Mouse (Mus musculus) forebrain, embryonic 12.5 days (tissue): Measurements from ENCODE around the gene Camk2n1. TPM values are rescaled to one million over a fixed set of nuclear protein-coding genes. Genes with fewer than 3 reads are reported as not detected.
A peak's percentile ranks its signal among the peaks of the same experiment; 100 is the strongest.

ENCODE experiments used
- ATAC-seq: fragments of 200-750 bp; cut with Nextera tagmentation; 2 replicates; pipeline ENCODE4 v1.8.0; 2017; ENCODE audit warnings: moderate TSS enrichment; ENCODE audit not compliant: low FRiP score
- H3K27ac ChIP-seq: fragments of 300-500 bp; sonication (generic); 2 replicates; pipeline ENCODE4 v1.5.1; 2016; ENCODE audit warnings: mild to moderate bottlenecking
- H3K27me3 ChIP-seq: fragments of 300-500 bp; sonication (generic); 2 replicates; pipeline ENCODE4 v1.6.1; 2016; ENCODE audit warnings: mild to moderate bottlenecking
- H3K36me3 ChIP-seq: fragments of 300-500 bp; sonication (generic); replicated peaks from 2 replicates; pipeline ENCODE4 v1.6.1; 2016; ENCODE audit warnings: mild to moderate bottlenecking
- H3K4me1 ChIP-seq: fragments of 300-500 bp; sonication (generic); 2 replicates; pipeline ENCODE4 v1.6.1; 2016
- H3K4me2 ChIP-seq: fragments of 300-500 bp; sonication (generic); 2 replicates; pipeline ENCODE4 v1.6.1; 2016; ENCODE audit warnings: mild to moderate bottlenecking, moderate library complexity
- H3K4me3 ChIP-seq: fragments of 300-500 bp; sonication (generic); replicated peaks from 2 replicates; pipeline ENCODE4 v1.5.1; 2016; ENCODE audit warnings: mild to moderate bottlenecking
- H3K9ac ChIP-seq: fragments of 300-500 bp; sonication (generic); 2 replicates; pipeline ENCODE4 v1.6.1; 2016; ENCODE audit warnings: mild to moderate bottlenecking
- H3K9me3 ChIP-seq: fragments of 300-500 bp; sonication (generic); 2 replicates; pipeline ENCODE4 v1.6.1; 2016
- WGBS: fragments of 180-500 bp; shearing (Covaris S2); methylation state at CpG from one replicate; pipeline ENCODE4 v1.1.7; 2016; 5-methylcytosine and 5-hydroxymethylcytosine counted together
- polyA plus RNA-seq: library from polyadenylated mRNA; unstranded; fragments of >200 nt; fragmentation: Nextera tagmentation; extraction: Ambion mirVana; gene quantifications from 2 replicates; pipeline ENCODE4 v1.2.1, GENCODE M21; 2016

Camk2n1 gene
- polyA plus RNA-seq, 1 experiment from 2014 or later, result 5.4 TPM

DNA sequence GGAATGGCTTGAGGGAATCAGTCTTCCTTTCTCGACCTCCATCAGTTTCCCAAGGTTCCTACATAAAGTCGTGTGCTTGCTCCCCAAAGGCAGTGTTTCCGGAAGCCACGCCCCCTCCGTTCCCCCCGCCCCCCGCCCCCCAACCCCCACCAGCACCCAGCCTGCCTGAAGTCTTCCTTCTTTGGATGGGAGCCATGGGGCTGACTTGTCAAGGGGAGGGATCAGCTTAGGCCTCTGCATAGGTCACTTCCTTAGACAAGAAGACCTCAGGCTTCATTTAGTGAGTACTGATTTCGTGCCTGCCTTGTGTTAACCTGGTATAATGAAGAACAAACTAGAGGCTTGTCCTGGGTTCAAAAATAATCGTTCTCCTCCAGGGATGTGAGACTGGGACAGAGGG lies 6.8 kb downstream of the Camk2n1 start:
- peaks cover 73% of the 10 kb centered on the region for H3K4me1 ChIP-seq
- no peak overlapping the region for H3K4me3 ChIP-seq
- H3K36me3 ChIP-seq, result no peaks in the 10 kb centered on the region
- H3K9me3 ChIP-seq, result no peaks in the 10 kb centered on the region
- 29% methylated on average over 9 of the region's 9 CpGs for WGBS
- H3K27ac ChIP-seq, result no peak overlapping the region
- peaks cover 66% of the 10 kb centered on the region for H3K27me3 ChIP-seq
- no peak overlapping the region for H3K9ac ChIP-seq
- no peak overlapping the region for H3K4me2 ChIP-seq
- ATAC-seq, result no peak

DNA sequence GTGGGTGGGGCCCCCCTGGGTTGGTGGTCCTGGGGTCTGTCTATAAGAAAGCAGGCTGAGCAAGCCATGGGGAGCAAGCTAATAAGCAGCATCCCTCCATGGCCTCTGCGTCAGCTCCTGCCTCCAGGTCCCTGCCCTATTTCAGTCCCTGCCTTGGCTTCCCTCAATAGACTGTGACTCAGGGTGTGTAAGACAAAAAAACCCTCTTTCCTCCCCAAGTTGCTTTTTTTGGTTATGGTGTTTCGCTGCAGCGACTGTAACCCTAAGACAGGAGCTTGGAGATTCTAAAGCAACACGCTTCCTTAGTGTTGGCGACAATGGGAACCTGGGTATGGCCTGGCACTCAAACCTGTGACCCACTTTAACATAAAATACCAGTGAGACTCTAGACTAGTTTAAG lies 7.4 kb downstream of the Camk2n1 start:
- 90% methylated on average over 5 of the region's 5 CpGs for WGBS
- Histone ChIP-seq H3K27me3 (peaks cover 66% of the 10 kb centered on the region), H3K27ac (no peak overlapping the region), H3K4me1 (peaks cover 67% of the 10 kb centered on the region), H3K9me3 (no peaks in the 10 kb centered on the region), H3K4me2 (no peak overlapping the region), H3K4me3 (no peak overlapping the region), H3K36me3 (no peaks in the 10 kb centered on the region), H3K9ac (no peak overlapping the region)
- ATAC-seq, result no peak

DNA sequence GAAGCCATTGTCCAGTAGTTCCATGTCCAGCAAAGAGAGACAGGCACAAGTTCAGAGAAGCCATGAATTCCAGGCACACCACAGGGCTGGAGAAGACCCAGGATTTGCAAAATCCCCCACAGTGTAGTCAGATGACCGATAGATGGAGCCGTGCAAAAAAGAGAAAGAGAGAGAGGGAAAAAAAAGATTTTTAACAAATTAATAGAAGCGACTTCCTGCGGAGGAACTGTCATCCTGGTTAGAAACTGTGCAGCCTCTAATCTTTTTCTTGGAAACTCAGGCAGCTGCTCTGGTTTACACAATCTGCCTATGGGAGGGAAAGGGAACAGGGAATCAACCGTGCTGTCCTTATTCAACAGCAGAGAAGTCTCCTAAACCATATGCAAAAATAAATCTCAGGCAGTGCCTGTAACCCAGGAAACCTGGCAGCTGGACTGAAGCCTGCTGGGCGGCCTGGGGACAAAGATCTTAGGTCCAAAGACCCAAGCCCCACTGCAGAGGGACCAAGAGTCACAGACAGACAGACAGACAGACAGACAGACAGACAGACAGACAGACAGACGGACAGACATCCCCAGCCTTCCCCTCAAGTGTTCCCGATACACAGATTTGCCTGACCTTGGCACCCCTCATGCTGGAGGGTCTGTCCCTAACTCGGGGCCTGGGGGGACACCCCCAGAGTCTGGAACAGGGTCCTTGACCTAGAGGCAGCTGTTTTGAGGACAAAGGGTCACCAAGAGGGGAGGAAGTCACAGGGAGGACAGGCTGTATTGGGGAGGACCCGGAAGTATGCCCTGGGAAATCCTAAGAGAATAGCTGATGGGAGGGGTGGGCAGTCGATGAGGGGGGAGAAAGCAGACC lies 9.1 kb downstream of the Camk2n1 start:
- H3K36me3 ChIP-seq, result no peaks in the 10 kb centered on the region
- peaks cover 60% of the 10 kb centered on the region for H3K4me1 ChIP-seq
- H3K27me3 ChIP-seq, result peaks cover 63% of the 10 kb centered on the region
- H3K4me2 ChIP-seq, result peak overlapping the region; percentile 46
- WGBS, result 6% methylated on average over 11 of the region's 11 CpGs
- H3K9ac ChIP-seq, result no peak overlapping the region
- no peak overlapping the region for H3K4me3 ChIP-seq
- H3K27ac ChIP-seq, result peak overlapping the region; percentile 84
- H3K9me3 ChIP-seq, result no peaks in the 10 kb centered on the region
- ATAC-seq, result peak; percentile 28; the same call in 1 of the 2 replicates

DNA sequence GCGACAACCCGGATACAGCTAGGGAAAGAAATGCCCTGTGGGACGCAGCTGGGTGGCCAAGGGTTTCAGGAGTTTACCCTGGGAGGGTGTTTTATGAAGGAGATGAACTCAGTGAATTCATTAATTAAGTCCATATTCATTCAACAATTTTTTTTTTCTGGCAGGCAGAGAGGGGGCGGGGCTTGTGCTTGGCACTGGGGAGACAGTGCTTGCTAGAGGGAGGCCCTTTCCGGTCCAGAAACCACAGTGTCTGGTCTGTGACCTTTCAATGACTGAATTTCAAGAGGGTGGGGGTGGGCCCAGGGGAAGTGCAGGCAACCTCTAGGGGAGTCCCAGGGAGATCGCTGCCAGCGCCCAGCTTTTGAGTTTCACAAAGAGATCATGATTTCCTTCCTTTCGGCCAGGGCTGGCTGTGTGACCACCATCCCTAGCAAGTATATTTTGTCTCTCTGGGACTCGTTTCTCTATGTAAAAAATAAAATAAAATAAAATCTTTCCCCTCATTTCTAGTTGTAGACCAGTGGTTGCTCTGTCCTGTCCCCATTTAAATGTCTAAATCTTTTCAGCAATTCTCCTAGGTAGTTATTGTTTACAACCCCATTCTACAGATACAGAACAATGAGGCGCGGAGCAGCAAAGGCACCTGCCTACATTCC lies 9.8 kb downstream of the Camk2n1 start:
- Histone ChIP-seq H3K36me3 (no peaks in the 10 kb centered on the region), H3K27me3 (peaks cover 64% of the 10 kb centered on the region), H3K27ac (peak overlapping the region; percentile 84), H3K4me3 (no peak overlapping the region), H3K4me1 (peaks cover 56% of the 10 kb centered on the region), H3K9ac (no peak overlapping the region), H3K9me3 (no peaks in the 10 kb centered on the region), H3K4me2 (peak overlapping the region; percentile 46)
- no peak for ATAC-seq
- WGBS, result 7% methylated on average over 11 of the region's 11 CpGs

DNA sequence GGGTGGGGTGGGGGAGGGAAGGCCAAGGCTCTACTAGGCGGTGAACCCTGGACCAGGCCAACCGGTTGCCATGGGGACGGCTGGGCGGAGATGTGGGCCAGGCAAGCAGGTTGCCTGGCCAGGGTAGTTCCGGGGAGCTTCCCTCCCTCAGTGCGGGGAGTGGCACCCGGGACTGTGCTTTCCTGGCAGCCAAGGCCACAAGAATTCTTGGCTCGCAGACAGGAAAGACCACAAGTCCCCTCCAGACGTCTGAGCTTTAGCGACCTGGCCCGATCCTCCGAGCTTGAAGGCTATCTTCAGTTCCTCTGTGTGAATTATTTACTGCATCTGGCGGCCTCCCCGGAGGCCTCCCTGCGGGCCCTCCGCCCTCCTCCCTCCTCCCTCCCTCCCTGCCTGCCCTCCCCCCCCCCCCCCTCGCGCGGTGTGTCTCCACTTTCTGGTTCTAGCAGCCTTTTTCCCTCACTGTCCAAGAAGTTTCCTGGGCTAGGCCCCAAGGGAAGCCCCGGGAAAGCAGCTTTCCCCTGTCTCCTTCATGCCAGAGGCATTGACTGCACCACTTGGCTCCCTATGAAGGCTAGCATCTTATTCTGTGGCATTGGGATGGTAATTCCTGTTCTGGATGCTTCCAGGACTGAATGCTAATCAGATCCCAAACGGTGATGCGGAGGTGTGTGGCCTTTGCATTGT lies 10.7 kb downstream of the Camk2n1 start:
- peak; percentile 72; the same call in 1 of the 2 replicates for ATAC-seq
- H3K4me3 ChIP-seq, result peak overlapping the region; percentile 19
- H3K36me3 ChIP-seq, result no peaks in the 10 kb centered on the region
- peak overlapping the region; percentile 26 for H3K27ac ChIP-seq
- H3K27me3 ChIP-seq, result peaks cover 59% of the 10 kb centered on the region
- H3K9ac ChIP-seq, result peak overlapping the region; percentile 30; the same call in 1 of the 2 replicates
- H3K9me3 ChIP-seq, result no peaks in the 10 kb centered on the region
- peaks cover 52% of the 10 kb centered on the region for H3K4me1 ChIP-seq
- H3K4me2 ChIP-seq, result peak overlapping the region; percentile 46
- under 1% methylated on average over 22 of the region's 22 CpGs for WGBS

DNA sequence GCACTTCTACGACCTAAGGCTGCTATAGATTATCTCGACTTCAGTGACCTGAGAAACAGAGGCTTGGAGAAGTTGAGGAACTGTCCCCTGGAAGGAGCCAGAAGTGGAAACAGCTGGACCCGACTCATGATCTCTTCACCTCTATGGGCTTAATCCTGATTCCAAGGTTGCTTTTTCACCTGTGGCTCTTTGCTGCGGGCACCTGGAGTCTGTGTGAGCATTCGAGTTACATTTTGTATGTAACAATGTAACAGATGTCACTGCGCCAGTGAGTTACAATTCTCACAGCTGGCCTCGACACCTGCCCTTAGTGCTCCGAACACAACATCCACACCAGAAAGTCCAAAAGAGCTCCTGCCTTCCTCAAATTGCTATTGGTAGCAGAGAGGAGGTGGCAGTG lies 11.3 kb downstream of the Camk2n1 start:
- Histone ChIP-seq H3K4me1 (peaks cover 46% of the 10 kb centered on the region), H3K9ac (no peak overlapping the region), H3K27ac (0 out of 2 replicates have a peak overlapping the region, but pooled peaks have one; percentile 26)

DNA sequence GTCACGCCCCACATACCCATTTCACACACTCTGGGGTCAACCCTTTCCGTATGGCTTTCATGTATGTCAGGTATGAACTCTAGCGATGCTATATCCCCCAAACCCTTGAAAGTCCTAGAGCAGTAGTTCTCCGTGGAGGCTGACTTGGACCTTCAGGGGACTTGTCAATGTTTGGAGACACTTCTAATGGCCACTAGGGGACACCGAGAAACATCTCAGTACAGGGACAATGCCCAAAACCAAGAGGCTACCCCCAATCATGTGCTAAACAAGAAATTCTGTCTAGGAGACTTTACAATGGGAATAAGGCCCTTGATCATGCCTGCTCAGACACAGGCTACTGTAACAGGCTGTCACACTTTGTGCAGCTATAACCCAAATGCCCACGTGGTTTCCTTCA lies 12.6 kb downstream of the Camk2n1 start:
- no peaks in the 10 kb centered on the region for H3K9me3 ChIP-seq
- H3K9ac ChIP-seq, result no peak overlapping the region
- WGBS, result 72% methylated on average over 6 of the region's 6 CpGs
- H3K4me2 ChIP-seq, result no peak overlapping the region
- no peak overlapping the region for H3K4me3 ChIP-seq
- no peaks in the 10 kb centered on the region for H3K36me3 ChIP-seq
- peaks cover 42% of the 10 kb centered on the region for H3K4me1 ChIP-seq
- ATAC-seq, result no peak
- H3K27ac ChIP-seq, result no peak overlapping the region
- peaks cover 48% of the 10 kb centered on the region for H3K27me3 ChIP-seq

More for the DNA sequence above, 11.3 kb downstream of the Camk2n1 start:
- Histone ChIP-seq H3K4me2 (no peak overlapping the region), H3K27me3 (peaks cover 53% of the 10 kb centered on the region), H3K4me3 (no peak overlapping the region), H3K36me3 (no peaks in the 10 kb centered on the region), H3K9me3 (no peaks in the 10 kb centered on the region)
- WGBS, result 38% methylated on average over 8 of the region's 8 CpGs
- ATAC-seq, result no peak

DNA sequence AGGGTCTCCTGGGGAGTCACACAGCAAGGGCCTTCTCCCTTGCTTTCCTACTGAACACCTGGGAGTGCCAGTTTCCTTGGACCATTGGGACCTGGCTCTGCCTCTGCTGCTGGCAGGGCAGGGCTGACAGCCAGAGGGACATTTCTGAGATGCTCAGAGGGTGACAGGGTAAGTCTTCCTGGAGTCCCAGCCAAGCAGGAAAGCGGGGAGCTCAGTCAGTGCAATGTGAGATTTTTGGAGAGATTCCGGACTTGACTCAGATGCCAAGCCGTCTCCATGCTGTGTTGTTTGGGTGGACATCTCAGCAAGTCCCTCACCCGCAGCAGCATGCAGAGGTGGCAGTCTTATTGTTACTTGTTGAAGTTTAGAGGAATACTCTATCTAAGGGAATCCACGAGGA lies 13.3 kb downstream of the Camk2n1 start:
- H3K27me3 ChIP-seq, result peaks cover 40% of the 10 kb centered on the region
- no peak for ATAC-seq

DNA sequence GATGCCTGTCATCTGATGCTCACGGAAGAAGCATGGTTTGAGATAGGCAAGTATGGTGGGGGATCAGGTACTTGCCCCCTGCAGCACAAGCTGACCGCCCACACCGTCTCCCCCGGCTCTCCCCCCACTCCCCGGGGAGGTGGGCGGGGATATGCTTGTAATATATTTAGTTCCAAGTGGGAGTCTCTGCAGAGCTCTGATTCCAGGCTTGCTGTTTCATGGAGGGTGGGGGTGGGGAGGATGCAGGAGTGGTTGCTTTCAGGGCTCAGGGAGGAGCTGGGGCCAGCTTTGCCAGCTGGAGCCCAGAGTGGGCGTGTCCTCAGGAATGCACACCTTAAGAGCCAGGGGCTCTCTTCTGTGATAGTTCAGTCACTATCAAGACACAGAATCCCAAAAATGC lies 15.0 kb downstream of the Camk2n1 start:
- H3K27me3 ChIP-seq, result peaks cover 34% of the 10 kb centered on the region
- H3K9ac ChIP-seq, result no peak overlapping the region
- ATAC-seq, result no peak
- no peaks in the 10 kb centered on the region for H3K36me3 ChIP-seq
- H3K9me3 ChIP-seq, result no peaks in the 10 kb centered on the region
- H3K4me3 ChIP-seq, result no peak overlapping the region
- no peak overlapping the region for H3K4me2 ChIP-seq
- WGBS, result 29% methylated on average over 7 of the region's 7 CpGs
- H3K27ac ChIP-seq, result no peak overlapping the region
- H3K4me1 ChIP-seq, result peaks cover 21% of the 10 kb centered on the region

More for the DNA sequence above, 13.3 kb downstream of the Camk2n1 start:
- H3K4me1 ChIP-seq, result peaks cover 37% of the 10 kb centered on the region
- no peak overlapping the region for H3K4me3 ChIP-seq
- H3K9ac ChIP-seq, result no peak overlapping the region
- H3K9me3 ChIP-seq, result no peaks in the 10 kb centered on the region
- no peak overlapping the region for H3K4me2 ChIP-seq
- no peak overlapping the region for H3K27ac ChIP-seq
- no peaks in the 10 kb centered on the region for H3K36me3 ChIP-seq
- WGBS, result 80% methylated on average over 5 of the region's 5 CpGs

DNA sequence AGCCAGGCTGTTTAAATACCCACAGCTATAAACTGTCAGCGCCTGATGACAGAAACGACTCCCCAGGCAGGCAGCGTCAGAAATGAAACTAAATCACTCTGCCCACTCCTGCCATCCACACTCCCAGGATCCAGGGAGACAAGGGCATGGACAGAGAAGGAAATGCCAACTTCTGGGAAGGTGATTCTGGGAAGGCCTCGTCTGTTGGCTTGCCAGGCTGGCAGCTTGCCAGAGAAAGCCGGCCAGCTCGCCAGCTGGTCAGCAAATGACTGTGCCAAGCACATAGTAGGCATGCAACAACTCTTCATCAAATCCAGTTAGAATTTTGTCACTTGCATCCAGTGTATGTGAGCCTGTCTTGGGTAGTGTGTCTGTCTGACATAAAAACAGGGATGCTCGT lies 17.1 kb downstream of the Camk2n1 start:
- ATAC-seq, result no peak
- Histone ChIP-seq H3K9me3 (no peaks in the 10 kb centered on the region), H3K36me3 (no peaks in the 10 kb centered on the region), H3K4me3 (no peak overlapping the region), H3K4me1 (peaks cover 7% of the 10 kb centered on the region), H3K27ac (no peak overlapping the region), H3K4me2 (no peak overlapping the region), H3K9ac (no peak overlapping the region), H3K27me3 (peaks cover 28% of the 10 kb centered on the region)
- WGBS, result 76% methylated on average over 7 of the region's 7 CpGs

DNA sequence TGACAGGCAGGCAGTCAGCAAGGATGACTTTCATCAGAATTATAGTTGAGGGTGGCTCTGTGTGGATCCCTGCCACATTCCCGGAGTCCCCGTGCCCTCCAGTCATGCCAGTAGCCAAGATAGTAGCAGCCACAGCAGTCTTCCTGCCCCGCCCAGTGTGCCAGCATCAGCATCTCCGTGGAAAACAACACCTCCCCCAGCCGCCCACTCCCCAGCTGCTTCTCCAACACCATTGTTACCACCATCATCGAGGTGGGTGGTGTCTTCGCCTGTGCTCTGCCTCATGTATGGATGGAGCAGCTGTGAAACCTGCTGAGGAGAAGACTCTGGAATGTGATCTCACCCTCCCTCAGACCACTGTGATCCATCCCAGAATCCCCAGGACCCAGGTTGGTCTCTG lies 25.5 kb downstream of the Camk2n1 start:
- 85% methylated on average over 7 of the region's 7 CpGs for WGBS
- no peak for ATAC-seq
- H3K27ac ChIP-seq, result no peak overlapping the region
- H3K9ac ChIP-seq, result no peak overlapping the region
- peaks cover 12% of the 10 kb centered on the region; the same call in 1 of the 2 replicates for H3K27me3 ChIP-seq
- H3K4me3 ChIP-seq, result no peak overlapping the region
- no peak overlapping the region for H3K4me2 ChIP-seq
- H3K36me3 ChIP-seq, result no peaks in the 10 kb centered on the region
- no peaks in the 10 kb centered on the region for H3K4me1 ChIP-seq
- no peaks in the 10 kb centered on the region for H3K9me3 ChIP-seq

DNA sequence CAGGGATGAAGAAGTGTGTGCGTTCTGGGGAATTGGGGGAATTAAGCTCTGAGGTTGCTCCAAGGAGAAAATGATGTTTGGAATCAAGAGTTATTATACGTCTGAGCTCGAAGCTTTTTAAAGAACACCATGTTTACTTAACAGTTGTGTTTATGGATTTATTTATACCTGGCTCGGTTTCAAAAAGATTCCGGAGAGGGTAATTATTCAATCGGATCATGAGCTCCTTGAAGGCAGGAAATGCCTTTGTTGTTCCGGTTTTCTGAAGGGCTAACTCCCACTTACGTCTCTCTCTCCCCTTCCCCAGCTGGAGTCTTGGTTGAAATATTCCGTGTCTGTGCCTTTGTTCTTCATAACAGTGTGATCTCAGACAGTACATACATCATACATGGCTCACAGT lies 26.8 kb downstream of the Camk2n1 start:
- no peaks in the 10 kb centered on the region for H3K36me3 ChIP-seq
- no peak overlapping the region for H3K4me3 ChIP-seq
- no peak overlapping the region for H3K27ac ChIP-seq
- no peaks in the 10 kb centered on the region for H3K4me1 ChIP-seq
- no peaks in the 10 kb centered on the region for H3K9me3 ChIP-seq
- ATAC-seq, result no peak
- peaks cover 4% of the 10 kb centered on the region; the same call in 1 of the 2 replicates for H3K27me3 ChIP-seq
- no peak overlapping the region for H3K9ac ChIP-seq
- H3K4me2 ChIP-seq, result no peak overlapping the region
- 66% methylated on average over 9 of the region's 9 CpGs for WGBS
